7 mouse cellular contexts compared by ENCODE assay signal in genomic region chr11:107470521-107471041, GRCm38 (mm10). TPM values are rescaled to one million over a fixed set of nuclear protein-coding genes. Genes with fewer than 3 reads are reported as not detected.
DNase-seq lines count a peak whose midpoint lies in the region; ATAC-seq lines count a peak whose summit lies in the region.

TSS of gene Pitpnc1 (minus strand) at chr11:107470699.

- peak within 1 kb of the TSS; percentile 96 for H3K27ac ChIP-seq in embryonic facial prominence, embryonic 10.5 days (replicated peaks)
- peak within 1 kb of the TSS; percentile 94 for H3K27ac ChIP-seq in limb, embryonic 10.5 days
- peak within 1 kb of the TSS; percentile 93 for H3K27ac ChIP-seq in midbrain, embryonic 12.5 days (replicated peaks)

- H3K4me2 ChIP-seq in midbrain, embryonic 12.5 days (replicated peaks), result peak within 1 kb of the TSS; percentile 85

- peak; percentile 59 for ATAC-seq in granulocyte monocyte progenitor cell, adult 5-6 weeks (replicated peaks; ENCODE audit: poor library complexity, severe bottlenecking)
- peak; percentile 89 for ATAC-seq in midbrain, embryonic 12.5 days (ENCODE audit: low FRiP score, low read depth)

- H3K27me3 ChIP-seq in embryonic facial prominence, embryonic 10.5 days (replicated peaks; ENCODE audit: low read depth, poor library complexity, severe bottlenecking), result no peaks in the 10 kb centered on the region
- no peaks in the 10 kb centered on the region for H3K27me3 ChIP-seq in limb, embryonic 10.5 days (ENCODE audit: low read depth, poor library complexity, severe bottlenecking)
- no peaks in the 10 kb centered on the region for H3K27me3 ChIP-seq in midbrain, embryonic 12.5 days

- peak within 1 kb of the TSS; percentile 98 for H3K4me3 ChIP-seq in embryonic facial prominence, embryonic 10.5 days
- H3K4me3 ChIP-seq in limb, embryonic 10.5 days, result peak within 1 kb of the TSS; percentile 89
- H3K4me3 ChIP-seq in midbrain, embryonic 12.5 days, result peak within 1 kb of the TSS; percentile 85

- peak; percentile 93 for DNase-seq in adrenal gland, postnatal 14 days
- DNase-seq in embryonic facial prominence, embryonic 10.5 days (ENCODE audit: low spot score), result peak; percentile 95
- DNase-seq in kidney, adult 11 months, result peak; percentile 85
- peak; percentile 91 for DNase-seq in limb, embryonic 10.5 days (ENCODE audit: low spot score)
- DNase-seq in skeletal muscle tissue, adult 2 months (ENCODE audit: low read depth, low spot score), result peak; percentile 64

- H3K9me3 ChIP-seq in embryonic facial prominence, embryonic 10.5 days, result no peaks in the 10 kb centered on the region
- no peaks in the 10 kb centered on the region for H3K9me3 ChIP-seq in limb, embryonic 10.5 days (replicated peaks)
- H3K9me3 ChIP-seq in midbrain, embryonic 12.5 days, result no peaks in the 10 kb centered on the region

- H3K4me1 ChIP-seq in embryonic facial prominence, embryonic 10.5 days, result peaks cover 54% of the 10 kb centered on the region
- H3K4me1 ChIP-seq in limb, embryonic 10.5 days, result peaks cover 50% of the 10 kb centered on the region
- H3K4me1 ChIP-seq in midbrain, embryonic 12.5 days, result peaks cover 26% of the 10 kb centered on the region

- peak within 1 kb of the TSS; percentile 87 for H3K9ac ChIP-seq in midbrain, embryonic 12.5 days (replicated peaks)

- no peaks in the 10 kb centered on the region; the same call in 1 of the 2 replicates for H3K36me3 ChIP-seq in embryonic facial prominence, embryonic 10.5 days (replicated peaks)
- peaks cover 4% of the 10 kb centered on the region; the same call in 1 of the 2 replicates for H3K36me3 ChIP-seq in limb, embryonic 10.5 days
- H3K36me3 ChIP-seq in midbrain, embryonic 12.5 days, result no peaks in the 10 kb centered on the region

- under 1% methylated on average over 37 of the region's 37 CpGs for whole genome bisulfite sequencing in embryonic facial prominence, embryonic 10.5 days
- WGBS in limb, embryonic 10.5 days, result under 1% methylated on average over 37 of the region's 37 CpGs
- under 1% methylated on average over 37 of the region's 37 CpGs for WGBS in midbrain, embryonic 12.5 days

RNA-seq across cellular contexts. Expression of gene Pitpnc1, which starts in this region (rescaled TPM):
- 25.8 and 34.1 TPM in 2 replicates for total RNA-seq in adrenal gland, postnatal 14 days (2021)
- polyA plus RNA-seq in embryonic facial prominence, embryonic 10.5 days (2016; fragmentation: Nextera tagmentation; extraction: Ambion mirVana), result 37.1 and 42.5 TPM in 2 replicates
- total RNA-seq in granulocyte monocyte progenitor cell, adult 5-6 weeks (2014; fragmentation: Nextera tagmentation), result 18.3 and 28.0 TPM in 2 replicates
- total RNA-seq in granulocyte monocyte progenitor cell, adult 5-6 weeks (2017), result 11.7 and 13.9 TPM in 2 replicates
- 31.6 and 37.1 TPM in 2 replicates for polyA plus RNA-seq in limb, embryonic 10.5 days (2016; fragmentation: Nextera tagmentation; extraction: Ambion mirVana)
- 32.3 and 32.9 TPM in 2 replicates for polyA plus RNA-seq in midbrain, embryonic 12.5 days (2016; fragmentation: Nextera tagmentation; extraction: Ambion mirVana)

Comparison
In these comparisons a context has a peak if more than half of its experiments do, and no peak if none do; other contexts are left out.
1. Peak in every context shown above with its lines: DNase-seq, ATAC-seq, H3K4me3 ChIP-seq and H3K27ac ChIP-seq.